Mouse (Mus musculus): ENCODE measurements around the gene Mapk10.

DNA sequence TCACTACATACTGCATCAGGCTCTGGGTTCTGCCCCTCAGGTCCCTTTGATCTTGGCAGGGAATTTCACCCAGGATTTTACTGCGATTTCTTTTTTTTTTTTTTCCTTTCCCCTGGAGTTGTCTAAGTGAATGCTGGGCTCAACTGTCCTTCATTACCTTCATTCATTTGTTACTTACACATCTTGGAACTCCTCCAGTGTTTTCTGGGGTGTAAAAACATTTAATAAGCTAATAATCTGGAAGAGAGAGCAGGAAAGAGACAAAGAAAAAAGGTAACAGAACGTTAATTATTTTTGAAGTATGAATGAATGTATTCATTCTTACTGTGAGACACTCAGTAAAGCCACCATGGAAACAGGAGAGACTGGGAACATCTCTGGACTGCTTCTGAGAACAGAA, 219.4 kb downstream of the Mapk10 start:
- TF ChIP-seq CTCF (IDR thresholded peaks at IDR 0.05; ENCODE audit: insufficient read depth, low read length): no peak
- TF ChIP-seq POLR2A (IDR thresholded peaks at IDR 0.05; ENCODE audit: borderline replicate concordance, extremely low read depth, low read depth, low read length): no peak
